Mouse (Mus musculus): Measurements from ENCODE around the gene Cdc42bpb.

The Cdc42bpb gene

DNA sequence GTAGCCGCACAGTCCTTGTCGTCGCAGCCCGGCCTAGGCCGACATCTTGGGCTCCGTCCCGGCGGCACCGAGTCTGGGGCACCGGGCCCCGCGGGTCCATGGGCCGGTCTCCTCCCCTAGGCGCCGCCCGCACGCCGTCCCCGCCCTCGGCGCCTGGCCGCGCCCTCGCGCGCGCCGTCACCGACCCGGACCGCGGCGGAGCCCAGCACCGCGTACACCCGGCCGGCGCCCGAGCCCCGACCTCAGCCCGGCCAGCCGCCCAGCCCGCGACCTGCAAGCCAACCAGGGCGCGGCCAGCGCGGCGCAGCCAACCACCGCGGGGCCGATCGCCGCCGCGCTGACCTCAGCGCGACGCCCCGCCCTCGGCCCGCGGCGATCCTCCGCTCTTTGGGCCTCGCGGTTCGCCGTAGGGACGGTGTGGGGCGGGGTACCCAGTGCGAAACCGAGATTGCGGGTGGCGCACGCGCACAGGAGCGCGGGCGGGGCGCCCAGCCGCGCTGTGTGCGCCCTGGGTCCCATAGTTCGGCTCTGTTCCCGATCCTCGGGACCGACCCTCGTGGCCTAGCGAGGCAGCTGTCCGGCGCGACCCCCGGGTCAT is at the start of gene Cdc42bpb:
Gene Cdc42bpb, minus strand, starts transcription at position 343 of the 598 bp plus-strand sequence.
- ATAC-seq (ENCODE audit: low TSS enrichment) = peak; percentile 76

DNA sequence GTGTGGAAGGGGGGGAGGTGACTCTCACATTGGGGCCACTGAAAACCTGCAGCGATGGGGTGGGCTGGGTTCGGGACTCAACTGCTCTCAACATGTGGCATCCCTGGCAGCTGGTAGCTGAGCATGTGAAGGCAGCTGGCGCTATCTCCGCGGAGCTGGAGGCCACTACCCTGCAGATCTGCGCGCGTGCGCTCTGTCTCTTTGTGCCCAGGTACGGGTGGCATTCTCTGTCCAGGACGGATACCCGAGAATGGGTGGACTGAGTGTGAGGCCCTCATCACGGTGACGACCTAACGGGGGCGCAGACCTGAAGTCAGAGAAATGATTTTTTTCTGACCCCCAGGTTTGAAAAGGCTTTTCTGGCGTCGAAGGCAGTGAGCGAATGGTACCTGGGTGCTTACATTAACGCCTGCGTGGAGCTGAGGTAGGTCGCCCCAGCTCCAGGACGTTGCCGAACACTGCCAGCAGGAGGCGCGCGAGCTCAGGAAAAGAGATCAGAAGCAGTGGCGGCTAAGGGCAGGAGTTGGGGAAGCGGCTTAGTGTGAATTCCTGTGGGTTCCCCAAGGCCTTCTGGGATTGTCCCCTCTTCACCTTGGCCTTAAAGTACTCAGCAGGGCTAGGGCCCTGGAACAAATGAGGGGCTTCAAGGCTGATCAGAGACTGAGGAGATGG is 48.4 kb upstream of the Cdc42bpb start:
- ATAC-seq (ENCODE audit: low TSS enrichment) = peak; percentile 38

DNA sequence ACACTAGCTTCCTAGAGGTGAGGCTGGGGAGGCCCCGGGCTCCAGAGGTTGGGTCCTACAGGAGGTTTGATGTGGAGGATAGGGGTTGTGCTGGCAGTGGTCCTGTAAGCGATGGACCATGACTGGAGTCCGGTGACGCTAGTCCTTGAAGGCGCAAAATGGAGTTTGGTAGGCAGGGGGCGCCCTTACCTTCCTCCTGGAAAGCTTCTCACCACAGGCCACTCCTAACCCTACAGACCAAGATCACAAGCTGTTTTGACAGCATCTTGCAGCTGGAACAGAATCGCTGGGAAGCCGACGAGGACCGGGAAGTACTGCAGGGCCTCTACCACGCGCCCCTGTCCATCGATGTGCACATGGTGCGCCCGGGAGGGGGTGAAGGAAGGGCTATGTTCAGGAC is 47.7 kb upstream of the Cdc42bpb start:
- peak; percentile 61 for ATAC-seq (ENCODE audit: low TSS enrichment)

DNA sequence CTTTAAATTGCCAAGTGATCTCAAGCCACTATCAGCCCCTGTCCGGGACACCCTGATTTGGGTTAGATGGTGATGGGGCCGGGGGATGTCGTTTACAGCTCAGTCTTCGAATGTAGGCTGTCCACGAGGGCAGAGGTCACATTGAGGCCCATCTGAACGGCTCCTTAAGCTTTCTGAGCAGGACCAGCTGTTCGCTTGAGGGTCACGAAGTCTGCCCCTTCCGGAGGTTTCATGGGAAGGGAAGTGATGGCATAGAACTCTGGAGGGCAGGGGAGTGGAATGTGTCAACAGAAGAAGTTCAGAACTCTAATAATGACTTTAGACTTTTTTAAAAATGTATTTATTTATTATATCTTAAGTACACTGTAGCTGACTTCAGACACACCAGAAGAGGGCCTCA is 47.0 kb upstream of the Cdc42bpb start:
- ATAC-seq (ENCODE audit: low TSS enrichment) = no peak

- ATAC-seq (ENCODE audit: low TSS enrichment) = no peak
These were observed 46.1 kb upstream of the Cdc42bpb start for GRCm38 (mm10) chr12:111423570-111424129.

GRCm38 (mm10) chr12:111422852-111423251 is 45.3 kb upstream of the Cdc42bpb start:
- ATAC-seq (ENCODE audit: low TSS enrichment) = no peak

GRCm38 (mm10) chr12:111420946-111421709 is 43.6 kb upstream of the Cdc42bpb start:
- no peak for ATAC-seq (ENCODE audit: low TSS enrichment)

DNA sequence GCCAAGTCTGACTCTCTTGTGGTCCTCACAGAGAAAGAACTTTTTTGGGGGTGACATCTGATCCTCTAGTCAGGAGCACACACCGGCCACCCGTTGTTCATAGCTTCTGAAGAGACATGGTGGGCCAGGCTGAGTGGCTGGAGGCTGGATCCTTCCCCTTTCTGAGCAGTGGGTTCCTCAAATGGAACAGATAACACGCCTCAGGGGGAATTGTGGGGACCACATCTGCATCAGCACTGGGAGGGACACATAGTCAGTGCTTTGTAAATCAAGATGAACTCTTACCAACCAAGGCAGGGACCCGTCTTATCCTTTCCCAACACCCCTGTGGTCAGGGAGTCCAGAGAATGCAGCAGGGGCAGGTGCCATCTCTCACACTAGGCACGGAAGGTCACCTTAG is 42.4 kb upstream of the Cdc42bpb start:
- no peak for ATAC-seq (ENCODE audit: low TSS enrichment)

- no peak for ATAC-seq (ENCODE audit: low TSS enrichment)
These were observed 39.6 kb upstream of the Cdc42bpb start, which contains the start of gene Exoc3l4 for GRCm38 (mm10) chr12:111416921-111417779. Gene Exoc3l4 (plus strand): TSS chr12:111417017.

DNA sequence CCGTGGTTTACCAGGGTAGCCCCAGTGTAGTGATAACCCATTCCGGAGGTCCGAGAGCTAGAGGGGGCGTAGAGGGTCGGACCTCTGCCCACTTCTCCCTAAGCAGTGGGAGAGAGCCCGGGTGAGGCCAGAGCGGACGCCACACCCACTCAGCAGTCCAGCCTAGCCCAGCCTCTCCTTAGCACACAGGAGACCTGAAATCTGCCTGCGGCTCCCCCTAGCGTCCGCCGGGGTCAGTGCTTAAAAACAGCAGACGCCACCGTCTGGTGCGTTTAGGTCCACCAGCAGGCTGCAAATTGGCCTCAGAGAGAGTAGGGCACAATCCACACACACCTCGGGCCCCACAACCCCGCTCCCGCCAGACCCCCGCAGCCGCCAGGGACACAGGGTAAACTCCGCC is 35.8 kb upstream of the Cdc42bpb start:
- peak; percentile 93 for ATAC-seq (ENCODE audit: low TSS enrichment)

GRCm38 (mm10) chr12:111412581-111413284 is 35.2 kb upstream of the Cdc42bpb start:
- no peak; the same call in 1 of the 2 replicates for ATAC-seq (ENCODE audit: low TSS enrichment)

- ATAC-seq (ENCODE audit: low TSS enrichment) = no peak
These were observed 34.3 kb upstream of the Cdc42bpb start for GRCm38 (mm10) chr12:111411631-111412355.

- no peak for ATAC-seq (ENCODE audit: low TSS enrichment)
These were observed 32.1 kb upstream of the Cdc42bpb start for GRCm38 (mm10) chr12:111409583-111409982.

DNA sequence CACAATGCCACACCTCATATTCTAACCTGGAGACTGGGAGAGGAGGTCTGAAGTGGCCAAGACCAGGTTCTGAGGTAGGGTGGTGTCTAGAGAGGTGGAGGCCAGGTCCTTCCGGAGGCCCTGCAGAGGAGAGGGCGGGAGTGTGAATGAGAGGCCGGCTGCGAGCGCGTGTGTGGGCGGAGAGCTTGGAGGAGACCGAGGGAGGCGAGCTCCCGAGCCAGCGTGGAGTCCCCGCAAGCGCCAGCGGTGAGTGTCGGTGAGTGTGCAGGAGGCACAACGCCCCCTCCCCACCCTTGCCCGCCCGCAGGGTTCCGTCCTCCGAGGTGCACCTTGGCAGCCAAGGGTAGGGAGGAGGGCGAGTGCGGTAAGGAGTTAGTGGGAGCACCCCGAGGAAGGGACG is 29.1 kb upstream of the Cdc42bpb start, which contains the start of gene Lbhd2:
Gene Lbhd2, plus strand, starts transcription at position 188 of the 400 bp plus-strand sequence.
- ATAC-seq (ENCODE audit: low TSS enrichment) = peak; percentile 51; the same call in 1 of the 2 replicates

DNA sequence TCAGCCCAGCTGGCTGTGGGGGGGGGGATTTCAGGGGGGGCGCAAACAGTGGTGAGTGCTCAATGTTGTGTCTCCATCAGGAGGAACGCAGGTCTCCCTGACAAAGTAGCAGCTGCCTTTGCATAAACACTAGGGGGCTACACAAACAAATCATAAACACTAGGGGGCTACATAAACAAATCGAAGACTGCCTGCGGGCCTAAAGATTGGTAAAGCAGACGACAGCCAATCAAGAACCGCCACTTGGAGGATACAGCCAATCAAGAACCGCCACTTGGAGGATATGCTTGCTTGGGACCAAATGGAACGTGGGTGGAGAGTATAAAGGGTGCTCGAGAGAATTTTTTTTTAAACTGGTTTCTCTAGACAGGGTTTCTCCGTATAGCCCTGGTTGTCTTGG is 27.4 kb upstream of the Cdc42bpb start:
- ATAC-seq (ENCODE audit: low TSS enrichment) = no peak

DNA sequence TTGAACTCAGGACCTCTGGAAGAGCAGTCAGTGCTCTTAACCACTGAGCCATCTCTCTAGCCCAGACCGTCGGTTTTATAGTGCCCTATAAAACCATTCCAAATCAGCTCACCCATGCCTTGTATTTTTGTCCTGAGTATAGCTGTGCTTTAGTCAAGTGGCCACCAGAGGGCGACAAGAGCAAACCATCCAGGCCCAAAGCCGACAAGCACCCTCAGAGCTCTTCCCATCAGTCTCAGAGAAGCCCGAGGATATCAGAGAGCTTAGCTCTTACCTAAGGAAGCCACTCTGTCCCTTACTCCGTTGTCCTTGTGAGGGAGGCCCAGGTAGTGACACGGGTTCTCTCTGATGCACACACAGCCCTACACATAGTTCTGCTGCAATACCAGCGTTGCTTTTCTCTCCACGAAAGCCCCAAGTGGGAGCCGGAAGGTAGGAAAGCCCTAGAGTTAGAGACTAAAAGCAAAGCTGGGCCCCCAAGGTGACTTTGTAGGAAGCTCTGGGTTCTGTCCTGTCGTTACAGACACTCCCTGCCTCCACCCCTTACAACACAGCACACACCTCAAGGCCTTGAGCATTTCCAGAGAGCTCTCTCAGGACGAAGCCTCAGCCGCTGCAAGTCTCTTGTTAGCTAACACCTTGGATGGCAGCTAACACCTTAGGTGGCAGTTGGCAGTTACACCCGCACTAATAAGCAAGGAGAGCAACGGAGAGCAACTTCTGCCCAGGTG is 24.1 kb upstream of the Cdc42bpb start:
- ATAC-seq (ENCODE audit: low TSS enrichment) = peak; percentile 86

- ATAC-seq (ENCODE audit: low TSS enrichment) = peak; percentile 51
These were observed 19.5 kb upstream of the Cdc42bpb start for GRCm38 (mm10) chr12:111396997-111397396.

- no peak for ATAC-seq (ENCODE audit: low TSS enrichment)
These were observed 16.5 kb upstream of the Cdc42bpb start for GRCm38 (mm10) chr12:111394008-111394407.

GRCm38 (mm10) chr12:111387146-111387545 is 9.6 kb upstream of the Cdc42bpb start:
- ATAC-seq (ENCODE audit: low TSS enrichment) = no peak
